Mouse (Mus musculus) spleen, adult 2 months (tissue): Measurements from ENCODE around the gene Cmklr1.

ENCODE experiments used
- CTCF ChIP-seq: fragments of 200-500 bp; IDR thresholded peaks from 2 replicates; pipeline ENCODE4 v1.5.1; 2011; ENCODE audit warnings: mild to moderate bottlenecking, inconsistent platforms; ENCODE audit not compliant: insufficient read depth, insufficient read length, insufficient replicate concordance; ENCODE audit errors: extremely low read depth
- POLR2A ChIP-seq: fragments of 200-500 bp; IDR thresholded peaks from 2 replicates; pipeline ENCODE4 v1.6.1; 2011; ENCODE audit warnings: low read depth, low read length, inconsistent platforms

DNA sequence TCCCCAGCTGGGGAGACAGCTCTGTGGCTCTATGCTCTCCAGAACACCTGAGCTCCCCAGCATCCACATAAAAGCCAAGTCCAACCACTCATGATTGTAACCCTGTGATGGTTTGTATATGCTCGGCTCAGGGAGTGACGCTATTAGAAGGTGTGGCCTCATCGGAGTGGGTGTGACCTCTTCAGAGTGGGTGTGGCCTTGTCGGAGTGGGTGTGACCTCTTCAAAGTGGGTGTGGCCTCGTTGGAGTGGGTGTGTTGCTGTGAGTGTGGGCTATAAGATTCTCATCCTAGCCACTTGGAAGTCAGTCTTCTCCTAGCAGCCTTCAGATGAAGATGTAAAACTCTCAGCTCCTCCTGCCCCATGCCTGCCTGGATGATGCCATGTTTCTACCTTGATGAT lies 37.3 kb upstream of the Cmklr1 start:
- TF ChIP-seq CTCF (no peak), POLR2A (no peak)
